Mouse (Mus musculus): Measurements from ENCODE around the gene Ehd3. TPM values are rescaled to one million over a fixed set of nuclear protein-coding genes. Genes with fewer than 3 reads are reported as not detected.
"Not testable (repeated sequence)": the region's sequence is repeated elsewhere in the genome, so short reads cannot be mapped to it uniquely, and the experiment has no call there.

Ehd3 gene
- polyA plus RNA-seq, 1 experiment from 2014 or later, result 16.4 TPM

- no peak overlapping the region for H3K4me3 ChIP-seq (replicated peaks)
- H3K27ac ChIP-seq, result no peak overlapping the region
- no peaks in the 10 kb centered on the region for H3K4me1 ChIP-seq (replicated peaks)
- DNase-seq (no peak), ATAC-seq (ENCODE audit: low read depth) (no peak)
- no peak overlapping the region for H3K9ac ChIP-seq
- H3K9me3 ChIP-seq (replicated peaks), result no peaks in the 10 kb centered on the region
- WGBS (ENCODE audit: insufficient replicate concordance), result 61% methylated on average over 1 of the region's 1 CpGs
- H3K4me2 ChIP-seq, result no peak overlapping the region
- 0 out of 2 replicates have a peak, but pooled peaks cover 7% of the 10 kb centered on the region for H3K36me3 ChIP-seq
- H3K27me3 ChIP-seq, result no peaks in the 10 kb centered on the region
Measured at GRCm38 (mm10) chr17:73830511-73830910, 26.6 kb downstream of the Ehd3 start.

GRCm38 (mm10) chr17:73831427-73831826, 27.5 kb downstream of the Ehd3 start:
- no peak overlapping the region for H3K27ac ChIP-seq
- no peaks in the 10 kb centered on the region for H3K27me3 ChIP-seq
- WGBS (ENCODE audit: insufficient replicate concordance), result 58% methylated on average over 4 of the region's 4 CpGs

GRCm38 (mm10) chr17:73832901-73833300, 29.0 kb downstream of the Ehd3 start:
- no peak for ATAC-seq (ENCODE audit: low read depth)
- Histone ChIP-seq H3K27me3 (no peaks in the 10 kb centered on the region), H3K36me3 (0 out of 2 replicates have a peak, but pooled peaks cover 7% of the 10 kb centered on the region), H3K4me1 (replicated peaks) (no peaks in the 10 kb centered on the region), H3K9me3 (replicated peaks) (no peaks in the 10 kb centered on the region), H3K27ac (no peak overlapping the region), H3K4me2 (no peak overlapping the region), H3K4me3 (replicated peaks) (no peak overlapping the region), H3K9ac (no peak overlapping the region)
- DNase-seq, result no peak
- 56% methylated on average over 1 of the region's 1 CpGs for WGBS (ENCODE audit: insufficient replicate concordance)

More at GRCm38 (mm10) chr17:73831427-73831826, 27.5 kb downstream of the Ehd3 start:
- no peaks in the 10 kb centered on the region for H3K4me1 ChIP-seq (replicated peaks)
- ATAC-seq (ENCODE audit: low read depth) (no peak), DNase-seq (no peak)
- no peak overlapping the region for H3K9ac ChIP-seq
- H3K4me3 ChIP-seq (replicated peaks), result no peak overlapping the region
- 0 out of 2 replicates have a peak, but pooled peaks cover 7% of the 10 kb centered on the region for H3K36me3 ChIP-seq
- H3K4me2 ChIP-seq, result no peak overlapping the region
- H3K9me3 ChIP-seq (replicated peaks), result no peaks in the 10 kb centered on the region

GRCm38 (mm10) chr17:73833474-73833873, 29.5 kb downstream of the Ehd3 start:
- Histone ChIP-seq H3K27me3 (no peaks in the 10 kb centered on the region), H3K4me1 (replicated peaks) (no peaks in the 10 kb centered on the region), H3K4me3 (replicated peaks) (no peak overlapping the region), H3K27ac (no peak overlapping the region), H3K36me3 (0 out of 2 replicates have a peak, but pooled peaks cover 7% of the 10 kb centered on the region), H3K4me2 (no peak overlapping the region), H3K9ac (no peak overlapping the region), H3K9me3 (replicated peaks) (no peaks in the 10 kb centered on the region)
- no peak for DNase-seq
- 73% methylated on average over 3 of the region's 3 CpGs for whole genome bisulfite sequencing (ENCODE audit: insufficient replicate concordance)
- ATAC-seq (ENCODE audit: low read depth), result no peak

GRCm38 (mm10) chr17:73836601-73837000, 32.7 kb downstream of the Ehd3 start:
- Histone ChIP-seq H3K36me3 (no peaks in the 10 kb centered on the region), H3K4me2 (no peak overlapping the region), H3K9me3 (replicated peaks) (no peaks in the 10 kb centered on the region), H3K4me3 (replicated peaks) (no peak overlapping the region), H3K27ac (no peak overlapping the region), H3K4me1 (replicated peaks) (no peaks in the 10 kb centered on the region), H3K9ac (no peak overlapping the region), H3K27me3 (no peaks in the 10 kb centered on the region)
- ATAC-seq (ENCODE audit: low read depth), result no peak
- 75% methylated on average over 3 of the region's 3 CpGs for WGBS (ENCODE audit: insufficient replicate concordance)
- DNase-seq, result no peak

GRCm38 (mm10) chr17:73837244-73837643, 33.3 kb downstream of the Ehd3 start:
- Histone ChIP-seq H3K9ac (no peak overlapping the region), H3K4me3 (replicated peaks) (no peak overlapping the region), H3K27me3 (no peaks in the 10 kb centered on the region), H3K36me3 (no peaks in the 10 kb centered on the region), H3K27ac (no peak overlapping the region), H3K9me3 (replicated peaks) (no peaks in the 10 kb centered on the region), H3K4me2 (no peak overlapping the region), H3K4me1 (replicated peaks) (no peaks in the 10 kb centered on the region)
- ATAC-seq (ENCODE audit: low read depth) (no peak), DNase-seq (no peak)
- 58% methylated on average over 4 of the region's 4 CpGs for WGBS (ENCODE audit: insufficient replicate concordance)

GRCm38 (mm10) chr17:73839086-73839835, 35.3 kb downstream of the Ehd3 start:
- DNase-seq (no peak), ATAC-seq (ENCODE audit: low read depth) (no peak)
- Histone ChIP-seq H3K27ac (no peak overlapping the region), H3K9ac (no peak overlapping the region), H3K27me3 (no peaks in the 10 kb centered on the region), H3K36me3 (no peaks in the 10 kb centered on the region), H3K9me3 (replicated peaks) (no peaks in the 10 kb centered on the region), H3K4me2 (no peak overlapping the region), H3K4me3 (replicated peaks) (no peak overlapping the region), H3K4me1 (replicated peaks) (no peaks in the 10 kb centered on the region)
- 47% methylated on average over 3 of the region's 3 CpGs for WGBS (ENCODE audit: insufficient replicate concordance)

GRCm38 (mm10) chr17:73839876-73840275, 35.9 kb downstream of the Ehd3 start:
- not testable (repeated sequence) for ATAC-seq (ENCODE audit: low read depth); H3K9ac ChIP-seq; H3K27me3 ChIP-seq; H3K27ac ChIP-seq; H3K4me2 ChIP-seq; H3K9me3 ChIP-seq (replicated peaks); H3K4me3 ChIP-seq (replicated peaks); H3K36me3 ChIP-seq; H3K4me1 ChIP-seq (replicated peaks); DNase-seq
- WGBS (ENCODE audit: insufficient replicate concordance), result 53% methylated on average over 1 of the region's 1 CpGs

GRCm38 (mm10) chr17:73842963-73843362, 39.0 kb downstream of the Ehd3 start:
- no peak overlapping the region for H3K9ac ChIP-seq
- ATAC-seq (ENCODE audit: low read depth) (no peak), DNase-seq (no peak)
- no peak overlapping the region for H3K4me2 ChIP-seq
- H3K27ac ChIP-seq, result no peak overlapping the region
- no peaks in the 10 kb centered on the region for H3K4me1 ChIP-seq (replicated peaks)
- H3K27me3 ChIP-seq, result no peaks in the 10 kb centered on the region
- WGBS (ENCODE audit: insufficient replicate concordance), result 62% methylated on average over 1 of the region's 1 CpGs
- no peaks in the 10 kb centered on the region for H3K36me3 ChIP-seq
- no peaks in the 10 kb centered on the region for H3K9me3 ChIP-seq (replicated peaks)
- no peak overlapping the region for H3K4me3 ChIP-seq (replicated peaks)

- Histone ChIP-seq H3K4me1 (replicated peaks) (no peaks in the 10 kb centered on the region), H3K27me3 (no peaks in the 10 kb centered on the region), H3K36me3 (no peaks in the 10 kb centered on the region), H3K9me3 (replicated peaks) (no peaks in the 10 kb centered on the region), H3K4me3 (replicated peaks) (no peak overlapping the region), H3K27ac (no peak overlapping the region), H3K9ac (no peak overlapping the region), H3K4me2 (no peak overlapping the region)
- WGBS (ENCODE audit: insufficient replicate concordance), result 35% methylated on average over 3 of the region's 3 CpGs
- DNase-seq (no peak), ATAC-seq (ENCODE audit: low read depth) (0 out of 2 replicates have a peak, but pooled peaks have one; percentile 34)
Measured at GRCm38 (mm10) chr17:73845632-73846031, 41.7 kb downstream of the Ehd3 start.

GRCm38 (mm10) chr17:73847399-73847798, 43.5 kb downstream of the Ehd3 start:
- H3K9ac ChIP-seq, result no peak overlapping the region
- no peak overlapping the region for H3K4me3 ChIP-seq (replicated peaks)
- no peak overlapping the region for H3K4me2 ChIP-seq
- ATAC-seq (ENCODE audit: low read depth) (no peak), DNase-seq (no peak)
- H3K27me3 ChIP-seq, result no peaks in the 10 kb centered on the region
- whole genome bisulfite sequencing (ENCODE audit: insufficient replicate concordance), result 61% methylated on average over 1 of the region's 1 CpGs
- H3K36me3 ChIP-seq, result no peaks in the 10 kb centered on the region
- no peaks in the 10 kb centered on the region for H3K9me3 ChIP-seq (replicated peaks)
- no peaks in the 10 kb centered on the region for H3K4me1 ChIP-seq (replicated peaks)
- no peak overlapping the region for H3K27ac ChIP-seq

GRCm38 (mm10) chr17:73853041-73853440, 49.1 kb downstream of the Ehd3 start:
- no peak for DNase-seq
- Histone ChIP-seq H3K27me3 (no peaks in the 10 kb centered on the region), H3K27ac (no peak overlapping the region), H3K4me2 (no peak overlapping the region), H3K4me3 (replicated peaks) (no peak overlapping the region), H3K4me1 (replicated peaks) (no peaks in the 10 kb centered on the region), H3K9ac (no peak overlapping the region), H3K9me3 (replicated peaks) (0 out of 2 replicates have a peak, but pooled peaks cover 3% of the 10 kb centered on the region), H3K36me3 (no peaks in the 10 kb centered on the region)
- WGBS (ENCODE audit: insufficient replicate concordance), result 71% methylated on average over 11 of the region's 11 CpGs
- ATAC-seq (ENCODE audit: low read depth), result no peak
